Mouse (Mus musculus): ENCODE results near the gene Wdr20. TPM values are rescaled to one million over a fixed set of nuclear protein-coding genes. Genes with fewer than 3 reads are reported as not detected.

Wdr20 gene
- total and polyA plus RNA-seq, 2 experiments from 2014 or later = 12.1 to 36.9 TPM

- no peaks in the 10 kb centered on the region for H3K9me3 ChIP-seq (replicated peaks; ENCODE audit: control insufficient read depth, low read length)
- no peaks in the 10 kb centered on the region for H3K36me3 ChIP-seq (replicated peaks; ENCODE audit: control insufficient read depth, insufficient read depth, low read length)
- peak within 1 kb of the TSS; percentile 84 for H3K4me3 ChIP-seq (ENCODE audit: low read depth, low read length)
- ATAC-seq (ENCODE audit: insufficient read depth, low read depth) = peak; percentile 78
- H3K27ac ChIP-seq (ENCODE audit: low read depth) = peak within 1 kb of the TSS; percentile 82
- H3K27me3 ChIP-seq (ENCODE audit: control insufficient read depth, insufficient read depth, low read length) = no peaks in the 10 kb centered on the region
- DNase-seq (ENCODE audit: low spot score) = peak; percentile 67
- WGBS = under 1% methylated on average over 75 of the region's 89 CpGs
- peaks cover 14% of the 10 kb centered on the region for H3K4me1 ChIP-seq (ENCODE audit: control insufficient read depth, insufficient read depth)
- peak within 1 kb of the TSS; percentile 93 for H3K9ac ChIP-seq (replicated peaks; ENCODE audit: low read depth, low read length)
- TF ChIP-seq CTCF (IDR thresholded peaks at IDR 0.05; ENCODE audit: low read depth) = no peak
- no peak; the same call in 1 of the 2 replicates for TF ChIP-seq EP300 (IDR thresholded peaks at IDR 0.05; ENCODE audit: low read depth)
- peak within 1 kb of the TSS; percentile 80 for H3K4me2 ChIP-seq (ENCODE audit: low read depth, low read length)
These were observed 112.5 kb downstream of the Wdr20 start, which contains the start of gene Zfp839 for GRCm38 (mm10) chr12:110850010-110850928. TSS of gene Zfp839 (plus strand) at chr12:110850253.

- H3K4me3 ChIP-seq (ENCODE audit: low read depth, low read length) = peak overlapping the region; percentile 84
- no peak for TF ChIP-seq CTCF (IDR thresholded peaks at IDR 0.05; ENCODE audit: low read depth)
- TF ChIP-seq EP300 (IDR thresholded peaks at IDR 0.05; ENCODE audit: low read depth) = no peak
- ATAC-seq (ENCODE audit: insufficient read depth, low read depth) (0 out of 2 replicates have a peak, but pooled peaks have one; percentile 4), DNase-seq (ENCODE audit: low spot score) (peak; percentile 35)
- H3K27ac ChIP-seq (ENCODE audit: low read depth) = peak overlapping the region; percentile 82
- H3K9ac ChIP-seq (replicated peaks; ENCODE audit: low read depth, low read length) = peak overlapping the region; percentile 93
- peaks cover 13% of the 10 kb centered on the region for H3K4me1 ChIP-seq (ENCODE audit: control insufficient read depth, insufficient read depth)
- H3K36me3 ChIP-seq (replicated peaks; ENCODE audit: control insufficient read depth, insufficient read depth, low read length) = 0 out of 2 replicates have a peak, but pooled peaks cover 5% of the 10 kb centered on the region
- H3K27me3 ChIP-seq (ENCODE audit: control insufficient read depth, insufficient read depth, low read length) = no peaks in the 10 kb centered on the region
- 13% methylated on average over 9 of the region's 9 CpGs for WGBS
- peak overlapping the region; percentile 80 for H3K4me2 ChIP-seq (ENCODE audit: low read depth, low read length)
- H3K9me3 ChIP-seq (replicated peaks; ENCODE audit: control insufficient read depth, low read length) = no peaks in the 10 kb centered on the region
These were observed 113.1 kb downstream of the Wdr20 start for GRCm38 (mm10) chr12:110850929-110851256.

GRCm38 (mm10) chr12:110851414-110851813, 113.7 kb downstream of the Wdr20 start:
- Histone ChIP-seq H3K4me3 (ENCODE audit: low read depth, low read length) (peak overlapping the region; percentile 84; the same call in 1 of the 2 replicates), H3K4me1 (ENCODE audit: control insufficient read depth, insufficient read depth) (peaks cover 9% of the 10 kb centered on the region; the same call in 1 of the 2 replicates), H3K9ac (replicated peaks; ENCODE audit: low read depth, low read length) (no peak overlapping the region), H3K27me3 (ENCODE audit: control insufficient read depth, insufficient read depth, low read length) (no peaks in the 10 kb centered on the region), H3K9me3 (replicated peaks; ENCODE audit: control insufficient read depth, low read length) (no peaks in the 10 kb centered on the region), H3K36me3 (replicated peaks; ENCODE audit: control insufficient read depth, insufficient read depth, low read length) (peaks cover 7% of the 10 kb centered on the region; the same call in 1 of the 2 replicates), H3K27ac (ENCODE audit: low read depth) (no peak overlapping the region), H3K4me2 (ENCODE audit: low read depth, low read length) (peak overlapping the region; percentile 80)
- ATAC-seq (ENCODE audit: insufficient read depth, low read depth) (no peak), DNase-seq (ENCODE audit: low spot score) (no peak)
- 22% methylated on average over 12 of the region's 12 CpGs for WGBS
- no peak for TF ChIP-seq CTCF (IDR thresholded peaks at IDR 0.05; ENCODE audit: low read depth)
- TF ChIP-seq EP300 (IDR thresholded peaks at IDR 0.05; ENCODE audit: low read depth) = no peak

- Histone ChIP-seq H3K27ac (ENCODE audit: low read depth) (no peak overlapping the region), H3K36me3 (replicated peaks; ENCODE audit: control insufficient read depth, insufficient read depth, low read length) (peaks cover 10% of the 10 kb centered on the region; the same call in 1 of the 2 replicates), H3K4me1 (ENCODE audit: control insufficient read depth, insufficient read depth) (peaks cover 9% of the 10 kb centered on the region; the same call in 1 of the 2 replicates), H3K9me3 (replicated peaks; ENCODE audit: control insufficient read depth, low read length) (no peaks in the 10 kb centered on the region), H3K9ac (replicated peaks; ENCODE audit: low read depth, low read length) (no peak overlapping the region), H3K27me3 (ENCODE audit: control insufficient read depth, insufficient read depth, low read length) (no peaks in the 10 kb centered on the region), H3K4me3 (ENCODE audit: low read depth, low read length) (no peak overlapping the region), H3K4me2 (ENCODE audit: low read depth, low read length) (peak overlapping the region; percentile 80; the same call in 1 of the 2 replicates)
- no peak for TF ChIP-seq CTCF (IDR thresholded peaks at IDR 0.05; ENCODE audit: low read depth)
- WGBS = 72% methylated on average over 1 of the region's 1 CpGs
- no peak for DNase-seq (ENCODE audit: low spot score)
- ATAC-seq (ENCODE audit: insufficient read depth, low read depth) = no peak
These were observed 114.2 kb downstream of the Wdr20 start for GRCm38 (mm10) chr12:110851923-110852322.

Other genes with a start within 250 kb of the Wdr20 start
- gene Dync1h1, start 136.5 kb upstream of the Wdr20 start, total RNA-seq (2014; rRNA removed; ENCODE audit: low replicate concordance) = 100 and 126 TPM in 2 replicates
- 25.9 and 31.2 TPM in 2 replicates for gene Dync1h1, start 136.5 kb upstream of the Wdr20 start, polyA plus RNA-seq (2015; fragmentation: Nextera tagmentation; extraction: Ambion mirVana)
- gene 1700001K19Rik, start 55.3 kb upstream of the Wdr20 start, total RNA-seq (2014; rRNA removed; ENCODE audit: low replicate concordance) = not detected in 2 replicates
- gene 1700001K19Rik, start 55.3 kb upstream of the Wdr20 start, polyA plus RNA-seq (2015; fragmentation: Nextera tagmentation; extraction: Ambion mirVana) = 0.16 TPM in 1 of 2 replicates, not detected in the other
- gene Hsp90aa1, start 35.2 kb upstream of the Wdr20 start, total RNA-seq (2014; rRNA removed; ENCODE audit: low replicate concordance) = 181 and 434 TPM in 2 replicates
- gene Hsp90aa1, start 35.2 kb upstream of the Wdr20 start, polyA plus RNA-seq (2015; fragmentation: Nextera tagmentation; extraction: Ambion mirVana) = 255 and 258 TPM in 2 replicates
- gene Mok, start 103.0 kb downstream of the Wdr20 start, total RNA-seq (2014; rRNA removed; ENCODE audit: low replicate concordance) = 3.1 and 7.4 TPM in 2 replicates
- gene Mok, start 103.0 kb downstream of the Wdr20 start, polyA plus RNA-seq (2015; fragmentation: Nextera tagmentation; extraction: Ambion mirVana) = 2.2 and 2.3 TPM in 2 replicates
- 4.1 and 6.3 TPM in 2 replicates for gene Zfp839, start 112.3 kb downstream of the Wdr20 start, total RNA-seq (2014; rRNA removed; ENCODE audit: low replicate concordance)
- 2.6 and 3.2 TPM in 2 replicates for gene Zfp839, start 112.3 kb downstream of the Wdr20 start, polyA plus RNA-seq (2015; fragmentation: Nextera tagmentation; extraction: Ambion mirVana)
- 59.1 and 91.0 TPM in 2 replicates for gene Cinp, start 151.2 kb downstream of the Wdr20 start, total RNA-seq (2014; rRNA removed; ENCODE audit: low replicate concordance)
- 44.0 and 47.8 TPM in 2 replicates for gene Cinp, start 151.2 kb downstream of the Wdr20 start, polyA plus RNA-seq (2015; fragmentation: Nextera tagmentation; extraction: Ambion mirVana)
- gene Tecpr2, start 151.3 kb downstream of the Wdr20 start, total RNA-seq (2014; rRNA removed; ENCODE audit: low replicate concordance) = 4.1 and 4.7 TPM in 2 replicates
- gene Tecpr2, start 151.3 kb downstream of the Wdr20 start, polyA plus RNA-seq (2015; fragmentation: Nextera tagmentation; extraction: Ambion mirVana) = 1.3 and 1.4 TPM in 2 replicates
- 26.3 and 34.6 TPM in 2 replicates for gene Ankrd9, start 241.1 kb downstream of the Wdr20 start, total RNA-seq (2014; rRNA removed; ENCODE audit: low replicate concordance)
- 31.9 and 39.1 TPM in 2 replicates for gene Ankrd9, start 241.1 kb downstream of the Wdr20 start, polyA plus RNA-seq (2015; fragmentation: Nextera tagmentation; extraction: Ambion mirVana)

Measured in heart, postnatal 0 days (tissue).